Mouse (Mus musculus): ENCODE results near the gene Gm20388.

Gene Gm20388

DNA sequence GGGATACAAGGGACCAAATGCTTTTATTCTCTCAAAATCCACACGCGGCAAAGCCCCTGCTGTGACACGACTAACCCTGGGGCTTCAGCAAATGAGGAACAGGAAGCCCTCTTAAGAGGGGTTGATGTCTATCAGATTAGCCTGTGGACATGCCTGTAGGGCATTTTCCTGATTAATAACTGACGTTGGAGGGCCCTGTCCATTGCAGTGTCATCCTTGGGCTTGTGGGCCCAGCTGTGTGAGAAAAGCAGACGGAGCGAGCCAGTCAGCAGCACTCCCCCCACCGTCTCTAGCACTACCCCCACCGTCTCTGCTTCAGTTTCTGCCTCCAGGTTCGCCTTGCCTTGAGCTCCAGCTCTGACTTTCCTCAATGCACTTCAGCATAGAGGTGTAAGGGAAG lies 2856.6 kb downstream of the Gm20388 start:
- no peak for DNase-seq

DNA sequence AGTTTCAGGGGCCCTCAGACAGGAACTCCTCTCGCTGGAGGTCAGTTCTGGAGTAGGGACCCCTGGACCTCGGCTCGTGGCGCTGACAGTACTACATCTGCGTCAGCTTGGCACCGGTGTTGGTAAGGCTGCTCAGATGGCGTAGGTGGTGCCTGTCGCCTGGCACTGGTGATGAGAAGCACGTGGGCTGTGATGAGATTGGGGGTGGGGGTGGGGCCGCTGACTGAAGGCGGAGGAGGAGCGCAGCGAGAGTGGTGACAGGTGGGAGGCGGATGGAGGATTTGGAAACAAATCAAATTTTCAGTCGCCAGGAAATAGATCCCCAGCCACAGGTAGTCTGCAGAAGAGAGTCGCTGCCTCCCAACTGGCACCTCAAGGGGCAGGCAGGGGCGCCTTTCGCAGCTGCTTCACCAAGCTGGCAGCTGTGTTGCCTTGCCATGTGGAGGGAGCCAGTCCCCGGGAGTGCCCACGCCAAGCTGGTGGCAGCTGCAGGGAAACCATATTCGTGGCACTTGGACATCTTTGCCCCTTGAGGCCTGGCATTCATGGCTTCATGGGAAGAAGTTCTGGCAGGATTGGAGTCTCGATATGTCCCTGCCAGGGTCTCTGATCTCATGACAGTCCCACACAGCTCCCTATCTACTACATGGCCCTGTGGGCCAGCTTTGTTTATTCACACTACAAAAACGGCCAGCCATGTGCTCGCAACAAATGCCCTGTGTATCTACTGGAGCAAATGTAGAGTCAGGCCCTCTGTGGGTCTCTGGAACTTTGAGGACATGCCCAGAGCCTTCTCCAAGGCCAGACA lies 2858.8 kb downstream of the Gm20388 start:
- DNase-seq = no peak

DNA sequence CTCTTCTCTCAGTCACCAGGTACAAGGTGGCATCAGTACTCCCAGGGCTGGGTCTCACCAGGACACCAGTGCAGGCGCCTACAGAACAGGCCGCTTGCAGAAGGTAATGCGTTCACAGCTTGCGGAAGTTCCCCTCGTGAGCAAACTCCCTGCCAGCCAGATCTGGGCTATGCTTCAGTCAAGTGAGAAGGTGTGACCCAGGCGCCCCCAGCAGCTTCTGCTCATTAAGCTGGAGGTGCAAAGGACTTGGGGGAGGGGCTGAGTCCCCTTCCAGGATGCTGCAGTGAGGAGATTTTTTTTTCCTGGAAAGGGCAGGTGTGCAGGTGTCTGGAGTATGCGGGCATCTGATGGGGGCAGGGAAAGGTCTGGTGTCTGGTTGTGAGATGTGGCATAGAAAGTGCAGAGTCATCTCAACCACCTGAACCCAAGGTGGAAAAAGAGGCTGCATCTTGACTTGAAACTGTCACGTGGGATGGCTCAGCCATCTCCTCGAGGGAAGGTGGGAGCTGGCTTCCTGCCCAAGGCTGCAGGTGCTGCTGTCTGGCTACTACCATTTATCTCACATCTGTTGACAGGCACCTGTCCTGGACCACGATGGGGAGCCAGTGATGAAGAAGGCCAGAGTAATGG lies 2861.9 kb downstream of the Gm20388 start:
- DNase-seq = no peak

DNA sequence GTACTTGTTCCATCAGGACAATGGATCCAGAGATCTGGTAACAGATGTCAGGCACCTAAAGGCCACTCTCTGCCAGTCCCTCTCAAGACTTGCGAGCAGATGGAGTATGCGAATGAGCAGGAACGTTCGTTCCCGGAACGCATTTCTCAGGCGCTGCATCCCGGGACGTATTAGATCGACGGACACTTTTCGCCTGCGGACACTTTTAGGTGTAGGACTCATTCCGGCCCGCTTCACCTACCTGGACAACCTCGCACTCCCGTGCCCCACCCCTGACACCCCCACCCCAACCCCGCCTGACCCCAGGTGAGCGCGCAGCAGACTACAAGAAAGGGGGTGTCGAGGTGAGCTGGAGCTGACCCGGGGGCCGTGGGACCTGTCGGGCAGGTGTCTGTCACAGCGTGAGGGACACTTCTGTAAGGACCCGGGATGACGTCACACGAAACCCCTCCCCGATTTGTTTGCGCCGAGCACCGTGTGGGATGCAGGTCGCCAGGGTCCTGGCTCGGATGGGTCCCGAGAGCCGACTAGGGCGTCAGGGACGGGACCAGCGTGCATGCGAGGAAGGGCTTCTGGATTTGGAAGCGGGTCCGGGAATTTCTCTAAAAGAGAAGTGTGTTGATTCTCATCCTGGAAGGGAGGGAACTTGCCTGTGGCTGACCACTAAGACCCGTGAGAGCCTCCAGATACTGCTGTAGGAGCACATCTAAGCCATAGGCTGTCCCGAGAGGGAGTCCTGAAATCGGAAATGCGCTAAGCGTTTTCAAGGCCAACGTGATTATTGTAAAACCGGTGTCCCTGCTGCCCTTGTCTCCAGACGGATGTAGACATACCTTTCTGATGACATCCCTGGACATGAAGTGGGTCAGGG lies 2864.9 kb downstream of the Gm20388 start, which contains the start of gene Acsf3:
Gene Acsf3 (plus strand): TSS at position 202 of the 871 bp plus-strand sequence.
- DNase-seq = peak; percentile 71

DNA sequence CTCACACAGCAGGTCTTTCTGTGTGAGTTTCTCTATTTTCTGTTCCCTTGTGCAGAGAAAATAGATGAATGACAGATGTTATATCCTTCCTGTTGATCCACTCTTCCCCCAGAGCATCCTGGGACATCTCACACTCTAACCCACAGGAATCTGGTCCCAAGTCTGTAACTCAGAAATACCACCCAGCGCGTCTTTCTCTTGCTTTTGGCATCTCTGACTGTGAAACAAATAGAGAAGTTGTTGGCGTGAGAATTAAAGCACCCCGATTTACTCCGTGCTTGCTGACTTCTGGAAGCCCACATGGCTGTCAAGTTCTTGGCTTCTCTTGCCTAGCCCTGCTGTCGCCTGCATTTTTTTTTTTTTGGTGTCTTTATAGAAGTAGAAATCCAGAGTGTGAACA lies 2867.1 kb downstream of the Gm20388 start:
- no peak for DNase-seq

DNA sequence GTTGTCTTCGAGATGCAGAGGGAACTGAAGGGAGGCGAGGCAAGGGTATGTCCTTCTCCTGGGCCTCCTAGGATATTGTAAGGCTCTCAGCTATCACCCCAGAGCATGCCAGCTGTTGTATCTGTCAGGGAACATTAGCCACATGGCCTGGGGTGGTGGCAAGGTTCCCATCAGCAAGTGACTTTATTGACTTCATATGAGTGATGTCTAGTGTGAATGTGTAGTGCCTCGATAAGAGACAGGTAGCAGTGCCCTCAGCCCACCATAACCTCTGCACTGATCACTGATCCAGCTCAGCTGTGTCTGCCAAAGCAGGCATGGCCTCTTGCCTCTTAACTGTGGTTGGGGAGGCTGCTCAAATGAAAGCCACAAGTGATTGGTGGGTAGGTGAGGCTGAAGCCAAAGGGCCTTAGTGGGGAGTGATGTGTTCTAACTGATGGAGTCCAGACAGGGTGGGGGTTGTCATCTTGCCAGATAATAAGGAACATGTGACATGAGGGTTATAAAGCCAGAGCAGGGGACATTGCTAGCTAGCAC lies 2868.1 kb downstream of the Gm20388 start:
- DNase-seq = no peak

DNA sequence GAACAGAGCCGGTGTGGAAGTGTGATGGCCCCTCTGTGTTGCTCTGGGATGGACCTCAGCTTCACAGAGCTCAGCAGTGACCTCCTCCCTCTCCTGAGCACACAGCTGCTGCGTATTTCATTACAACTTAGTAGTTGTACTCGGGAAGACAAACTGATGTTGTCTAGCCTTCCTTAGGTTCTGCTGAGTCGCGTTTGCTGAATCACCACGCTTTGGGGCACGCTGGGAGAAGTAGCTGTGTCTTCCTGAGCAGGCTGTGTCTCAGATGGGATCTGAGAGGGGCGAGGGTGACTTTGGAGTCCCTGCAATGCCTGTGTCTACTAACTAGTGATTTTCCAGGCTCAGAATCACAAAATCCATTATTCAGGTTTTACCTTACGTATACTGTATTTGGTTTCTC lies 2868.6 kb downstream of the Gm20388 start:
- DNase-seq = no peak

DNA sequence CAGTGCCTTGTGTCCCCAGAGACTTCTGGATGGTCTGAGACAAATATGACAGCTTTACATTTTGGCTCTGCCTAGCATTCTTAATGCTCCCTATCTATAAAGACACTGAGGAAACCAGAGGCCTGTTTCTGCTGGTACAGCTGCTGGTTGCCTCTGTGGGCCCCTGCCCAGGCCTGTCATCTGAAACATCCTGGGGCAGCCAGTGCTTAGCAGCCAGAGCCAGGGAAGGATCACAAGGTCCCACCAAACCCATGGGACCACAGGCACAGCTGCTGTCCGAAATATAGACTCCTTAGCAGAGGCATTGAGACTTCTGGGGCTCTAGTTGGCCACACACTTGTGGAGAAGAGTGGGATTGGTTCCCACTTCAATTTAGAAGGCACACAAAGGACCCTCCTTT lies 2874.1 kb downstream of the Gm20388 start:
- no peak for DNase-seq

DNA sequence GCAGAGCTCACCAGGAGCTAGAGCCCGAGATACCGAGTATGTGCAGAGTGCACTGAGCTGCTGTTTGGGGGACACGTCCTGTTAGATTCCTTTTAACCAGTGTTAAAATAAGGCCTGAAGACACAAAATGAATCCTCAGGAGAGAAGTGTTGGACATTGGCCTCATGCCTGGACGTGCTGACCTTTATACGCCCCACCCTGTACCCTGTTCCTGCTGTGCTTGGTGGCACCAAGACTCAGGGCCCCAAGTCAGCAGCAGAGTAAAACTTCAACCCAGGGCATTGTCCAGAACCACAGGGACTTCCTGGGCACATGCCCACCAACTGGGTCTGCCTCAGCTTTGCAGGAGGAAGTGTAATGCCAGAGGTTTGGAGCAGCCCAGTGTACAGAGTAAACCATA lies 2879.2 kb downstream of the Gm20388 start:
- DNase-seq = no peak

DNA sequence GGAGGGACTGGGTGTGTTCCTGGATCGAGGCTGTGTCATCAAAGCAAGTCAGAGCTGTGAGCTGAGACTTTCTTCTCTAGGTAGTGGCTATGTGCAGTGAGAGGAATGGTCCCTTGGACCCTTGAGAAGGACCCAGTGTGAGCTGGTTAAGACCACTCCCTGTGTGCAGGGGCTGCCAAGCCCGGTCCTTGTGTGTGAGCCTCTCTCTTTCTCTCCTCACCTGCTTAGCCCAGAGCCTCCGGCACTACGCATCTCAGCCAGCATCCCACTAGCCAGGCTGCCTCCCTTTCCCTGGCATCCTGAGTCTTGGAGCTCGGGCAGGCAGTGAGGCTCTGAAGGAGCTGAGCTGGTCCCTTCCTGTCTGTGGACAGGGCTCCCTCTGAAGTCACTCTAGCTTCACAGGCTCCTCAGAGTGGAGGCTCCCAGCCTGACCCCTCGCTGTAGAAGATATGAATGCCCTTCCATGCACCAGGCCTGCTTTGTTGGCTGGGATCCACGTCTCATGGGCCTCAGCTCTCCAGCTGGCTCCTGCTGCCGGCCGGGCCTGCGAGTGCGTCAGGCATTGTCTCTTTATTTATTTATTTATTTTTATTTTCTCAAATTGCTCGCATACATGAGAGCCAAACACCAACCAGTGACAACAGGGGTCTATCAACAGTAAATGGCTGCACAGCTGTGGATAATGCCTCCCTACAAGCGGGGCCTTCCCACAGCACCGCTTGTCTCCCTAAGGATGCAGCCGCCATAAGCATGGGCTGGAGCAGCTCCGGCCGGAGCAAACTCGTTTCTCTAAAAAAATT lies 2882.9 kb downstream of the Gm20388 start:
- peak; percentile 85 for DNase-seq

DNA sequence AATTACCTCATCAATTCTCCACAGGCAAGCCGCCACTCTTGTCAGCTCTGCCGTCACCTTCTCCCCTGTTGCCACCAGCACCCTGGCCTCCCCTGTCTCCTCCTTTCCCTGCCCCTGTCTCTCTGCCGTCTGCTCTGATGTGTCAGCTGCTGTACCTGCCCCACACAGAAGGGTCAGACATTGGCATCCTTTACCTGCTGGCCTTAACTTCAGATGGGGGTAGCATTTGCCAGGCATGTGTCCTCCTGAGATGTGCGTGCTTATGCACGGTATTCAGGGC lies 2883.5 kb downstream of the Gm20388 start:
- no peak for DNase-seq

DNA sequence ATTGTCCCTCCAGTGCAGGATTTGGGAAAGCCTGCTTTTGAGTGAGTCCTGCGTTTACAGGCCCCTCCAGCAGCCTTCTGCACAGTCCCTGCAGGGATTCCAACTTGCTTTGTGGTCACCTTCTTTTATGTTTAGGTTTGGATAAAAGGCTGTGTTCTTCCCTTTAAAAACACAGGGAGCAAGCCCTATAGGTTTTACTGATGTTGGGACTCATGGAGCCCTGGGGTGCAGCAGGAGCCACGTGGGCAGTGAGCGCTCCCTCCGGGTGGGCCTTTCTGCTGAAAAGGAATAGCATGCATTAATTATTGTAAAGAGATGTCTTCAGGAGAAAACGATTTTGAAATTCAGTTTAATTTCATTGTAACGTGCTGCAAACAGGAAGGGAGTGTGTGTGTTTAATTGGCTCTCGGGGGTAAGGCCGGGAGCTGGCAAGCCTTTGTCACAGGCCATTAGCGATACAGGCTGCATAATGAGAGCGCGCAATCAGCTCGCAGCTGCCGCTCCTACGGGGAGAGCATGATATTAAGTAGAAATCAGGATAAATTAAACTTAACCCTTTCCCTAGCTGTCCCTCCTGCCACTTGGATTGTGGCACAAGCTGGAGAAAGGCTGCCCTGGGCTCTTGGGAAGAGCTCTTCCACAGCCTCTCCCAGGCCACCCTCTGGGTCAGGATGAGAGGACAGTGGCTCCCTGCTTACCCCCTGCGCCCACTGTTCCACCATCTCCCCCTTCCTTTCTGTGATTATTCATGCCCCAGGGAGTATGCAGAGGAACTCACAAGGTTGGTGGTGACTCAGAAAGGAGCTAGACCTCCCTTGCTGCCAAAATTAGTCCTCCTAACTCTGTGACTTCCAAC lies 2893.5 kb downstream of the Gm20388 start:
- no peak for DNase-seq

DNA sequence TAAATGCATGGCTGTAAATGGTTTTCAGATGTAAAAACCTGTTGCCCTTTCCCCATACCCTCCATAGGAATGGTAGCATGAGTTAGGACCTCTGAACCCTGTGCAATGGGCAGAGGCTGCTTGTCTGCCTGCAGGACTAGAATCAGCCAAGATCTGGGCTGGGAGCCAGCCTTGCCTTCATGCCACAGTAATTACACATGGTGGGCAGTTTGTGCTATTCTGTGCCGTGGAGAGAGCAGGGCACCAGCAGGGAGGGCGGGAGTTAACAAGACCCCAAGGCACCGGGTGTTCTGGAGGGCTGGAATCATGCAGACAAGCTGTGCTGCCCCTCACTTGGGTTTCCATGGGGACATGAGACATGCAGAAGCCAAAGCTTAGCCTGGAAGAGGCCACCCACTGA lies 2894.7 kb downstream of the Gm20388 start:
- no peak for DNase-seq

DNA sequence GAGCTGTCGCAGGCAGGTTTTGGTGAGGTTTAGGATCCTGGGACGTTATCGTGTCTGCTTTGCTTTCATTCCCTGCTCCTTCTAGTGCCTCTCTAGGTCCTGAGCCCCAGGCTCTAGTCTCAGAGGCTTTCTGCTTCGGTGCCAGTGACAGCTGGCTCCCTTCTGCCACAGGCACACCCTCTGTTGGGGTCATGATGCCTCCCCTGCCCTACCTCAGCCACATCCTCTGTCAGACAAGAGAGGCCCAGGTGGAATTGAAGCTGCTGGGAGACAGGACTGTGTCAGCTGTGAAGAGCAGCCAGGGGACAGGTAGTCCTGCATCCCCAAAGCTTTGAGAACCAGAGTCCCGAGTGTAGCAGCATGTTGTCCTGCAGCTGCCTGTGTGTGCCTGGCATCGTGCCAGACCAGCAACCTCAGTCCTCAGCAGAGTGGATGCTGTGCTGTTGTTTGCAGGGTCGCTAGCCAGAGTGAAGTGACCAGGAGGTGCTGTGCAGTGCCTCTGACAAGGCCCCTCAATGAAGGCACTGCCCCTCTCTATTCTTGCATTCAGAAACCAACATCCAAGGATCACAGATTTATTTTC lies 2896.4 kb downstream of the Gm20388 start:
- DNase-seq = no peak

DNA sequence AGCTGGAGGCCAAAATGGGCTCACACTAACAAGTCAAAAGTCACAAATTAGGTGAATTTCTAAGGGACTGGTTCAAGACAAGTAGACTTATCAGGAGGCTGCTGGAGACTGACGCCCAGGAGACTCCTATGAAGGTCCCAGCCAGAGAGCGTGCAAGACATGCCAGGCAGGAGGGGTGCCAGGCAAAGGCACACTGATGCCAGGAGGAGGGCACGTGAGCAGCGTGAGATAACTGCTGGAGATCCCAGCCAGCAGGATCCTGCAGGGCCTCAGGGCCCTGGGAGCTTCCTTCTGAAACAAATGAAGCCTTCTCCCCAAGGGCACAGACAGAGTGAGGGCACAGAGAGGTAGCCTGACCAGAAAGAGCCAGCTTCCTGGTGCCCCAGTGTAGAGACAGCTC lies 2897.3 kb downstream of the Gm20388 start:
- no peak for DNase-seq

DNA sequence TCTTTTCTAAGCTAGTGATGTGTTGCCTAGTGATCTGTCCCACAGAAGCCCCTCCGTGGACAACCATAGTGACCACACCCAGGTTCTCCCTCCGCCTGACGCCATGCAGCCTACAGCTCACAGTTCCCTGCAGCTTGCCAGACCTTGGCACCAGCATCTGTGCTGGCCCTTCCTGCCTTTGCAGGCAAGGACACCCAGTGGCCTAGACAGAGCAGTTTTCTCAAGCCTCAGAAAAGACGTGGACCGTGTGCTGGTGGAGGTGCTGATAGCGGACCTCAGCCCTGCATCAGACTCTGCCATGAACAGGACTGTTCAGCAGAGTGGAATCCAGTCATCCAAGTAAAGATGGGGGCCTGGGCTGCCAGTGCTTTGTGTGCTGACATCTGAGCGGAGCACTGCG lies 2899.7 kb downstream of the Gm20388 start:
- no peak for DNase-seq

DNA sequence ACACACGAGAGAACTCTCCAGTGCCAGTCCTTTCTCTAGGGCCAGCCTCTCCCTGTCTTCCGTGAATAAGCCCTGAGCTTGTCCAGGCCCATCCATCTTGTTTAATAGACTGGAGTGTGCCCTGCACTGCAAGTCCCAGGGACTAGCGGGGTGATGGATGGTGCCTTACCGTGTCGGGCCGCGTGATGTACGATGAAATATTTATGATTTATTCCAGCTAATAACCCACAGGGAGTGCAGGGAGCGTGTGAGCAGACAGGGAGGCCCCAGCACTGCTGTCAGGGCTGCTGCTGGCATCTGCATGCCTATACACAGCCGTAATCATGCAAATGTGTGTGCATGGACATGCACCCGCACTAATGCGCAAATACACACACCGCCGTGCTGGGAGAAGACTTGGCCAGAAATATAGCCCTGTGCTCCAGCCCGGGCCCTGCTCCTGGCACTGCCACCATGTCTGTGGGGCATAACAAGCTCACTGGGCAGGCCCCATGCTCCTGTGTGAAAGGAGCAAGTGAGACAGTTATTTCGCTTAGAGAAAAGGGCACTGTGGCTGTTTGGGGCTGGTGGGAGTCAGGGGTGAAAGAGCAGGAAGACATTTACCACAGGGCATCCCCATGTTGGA lies 2901.3 kb downstream of the Gm20388 start:
- no peak for DNase-seq

DNA sequence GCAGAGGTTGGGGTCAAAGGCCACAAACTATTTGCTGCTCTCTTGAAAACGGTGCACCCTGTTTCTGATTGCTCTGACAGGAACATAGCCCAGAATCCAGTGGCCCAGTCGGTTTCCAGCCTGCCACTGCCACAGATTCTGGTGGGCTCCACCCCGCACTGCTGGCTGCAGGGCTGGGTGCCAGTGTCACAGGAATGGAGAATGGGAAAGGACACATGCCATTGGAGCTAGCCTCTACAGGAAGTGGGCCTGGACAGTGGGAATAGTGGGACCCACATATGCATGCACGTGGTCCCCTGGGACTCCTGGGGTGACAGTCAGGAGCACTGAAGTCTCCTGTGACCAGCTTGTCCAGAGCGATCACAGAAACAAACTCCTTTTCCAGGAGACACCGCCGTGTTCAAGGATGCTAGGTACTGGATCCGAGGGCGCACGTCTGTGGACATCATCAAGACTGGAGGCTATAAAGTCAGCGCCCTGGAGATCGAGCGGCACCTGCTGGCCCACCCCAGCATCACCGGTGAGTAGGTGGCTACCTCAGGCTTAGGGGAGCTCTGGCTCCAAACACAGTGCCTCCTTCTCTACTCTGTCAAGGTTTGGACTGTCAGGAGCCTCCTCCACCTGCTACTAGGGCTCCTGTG lies 2902.1 kb downstream of the Gm20388 start:
- no peak for DNase-seq

DNA sequence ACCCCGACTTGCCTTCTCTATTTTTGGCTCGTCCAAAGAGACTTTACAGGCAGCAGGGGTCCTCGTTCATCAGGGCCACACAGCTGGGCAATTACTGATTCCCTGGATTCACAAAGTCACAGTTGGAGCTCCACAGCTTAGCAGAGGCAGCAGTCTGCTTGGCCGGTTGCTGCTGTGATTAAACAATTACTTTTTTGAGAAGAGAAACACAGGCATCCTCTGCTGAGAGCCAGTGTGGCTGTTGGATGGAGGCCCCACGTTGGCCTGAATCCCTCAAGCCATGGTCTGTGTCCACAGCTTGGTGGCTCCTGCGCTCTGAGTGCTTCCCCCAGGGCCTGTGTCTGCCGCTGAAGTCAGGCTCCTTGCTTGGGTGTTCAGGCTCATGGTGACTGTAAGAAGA lies 2904.0 kb downstream of the Gm20388 start:
- DNase-seq = no peak

DNA sequence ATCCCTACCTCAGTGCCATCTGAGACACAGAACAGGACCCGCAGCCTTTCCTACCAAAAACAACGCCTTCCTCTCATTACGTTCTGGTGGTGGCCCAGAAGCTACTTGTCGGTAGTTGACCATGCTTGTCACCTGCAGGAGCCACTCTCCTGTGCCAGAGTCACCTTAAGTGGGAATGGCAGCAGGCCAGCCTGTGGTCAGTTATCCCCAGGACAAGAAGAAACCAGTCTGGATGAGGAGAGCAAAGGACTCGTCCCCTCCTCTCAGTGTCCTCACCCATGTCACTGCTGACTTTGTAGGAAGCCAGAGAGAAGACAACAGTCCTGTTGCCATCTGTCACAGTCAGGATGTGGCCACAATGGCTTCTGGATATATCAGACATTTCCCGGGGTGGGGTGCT lies 2906.3 kb downstream of the Gm20388 start:
- DNase-seq = no peak
